Mouse (Mus musculus) small intestine, adult 2 months (tissue): ENCODE results near the gene Abcc9. TPM values are rescaled to one million over a fixed set of nuclear protein-coding genes. Genes with fewer than 3 reads are reported as not detected.
A peak's percentile ranks its signal among the peaks of the same experiment; 100 is the strongest.

Experiments used
- H3K27ac ChIP-seq: fragments of 200-500 bp; 2 replicates; pipeline ENCODE4 v1.5.1; 2012; ENCODE audit warnings: low read depth, low read length, control low read depth, inconsistent platforms; ENCODE audit not compliant: insufficient read depth
- H3K27me3 ChIP-seq: fragments of 200-500 bp; 2 replicates; pipeline ENCODE4 v1.6.1; 2012; ENCODE audit warnings: mild to moderate bottlenecking, moderate library complexity, low read length, inconsistent platforms; ENCODE audit not compliant: control insufficient read depth, insufficient read depth
- H3K36me3 ChIP-seq: fragments of 200-500 bp; 2 replicates; pipeline ENCODE4 v1.6.1; 2012; ENCODE audit warnings: mild to moderate bottlenecking, low read length, control low read depth, inconsistent platforms; ENCODE audit not compliant: control insufficient read depth, insufficient read depth
- H3K4me1 ChIP-seq: fragments of 200-500 bp; 2 replicates; pipeline ENCODE4 v1.6.1; 2012; ENCODE audit warnings: low read length, inconsistent platforms, mixed read lengths; ENCODE audit not compliant: control insufficient read depth, insufficient read depth, insufficient read length
- H3K4me3 ChIP-seq: fragments of 200-500 bp; 2 replicates; pipeline ENCODE4 v1.5.1; 2012; ENCODE audit warnings: low read depth, mild to moderate bottlenecking, control low read depth, inconsistent platforms, low read length, moderate library complexity
- CTCF ChIP-seq: fragments of 200-500 bp; IDR thresholded peaks from 2 replicates; pipeline ENCODE4 v1.5.1; 2012; ENCODE audit warnings: low read depth, mild to moderate bottlenecking, control low read depth, inconsistent platforms, low read length, moderate library complexity, mixed read lengths; ENCODE audit not compliant: insufficient replicate concordance, insufficient read length; ENCODE audit errors: extremely low read depth
- POLR2A ChIP-seq: fragments of 200-500 bp; IDR thresholded peaks from 2 replicates; pipeline ENCODE4 v1.6.1; 2012; ENCODE audit warnings: low read depth, mild to moderate bottlenecking, control low read depth, inconsistent platforms, low read length, moderate library complexity
- WGBS: fragments of 180-500 bp; shearing (Covaris S2); methylation state at CpG from one replicate; pipeline ENCODE4 v1.1.7; 2018; 5-methylcytosine and 5-hydroxymethylcytosine counted together
- polyA plus RNA-seq: library from polyadenylated mRNA; depleted of rRNA; stranded (reverse); fragments of >200 nt; gene quantifications from 2 replicates; pipeline ENCODE4 v1.2.3, GENCODE M21; 2012

Abcc9 gene
- polyA plus RNA-seq, 1 experiment = 1.6 TPM

DNA sequence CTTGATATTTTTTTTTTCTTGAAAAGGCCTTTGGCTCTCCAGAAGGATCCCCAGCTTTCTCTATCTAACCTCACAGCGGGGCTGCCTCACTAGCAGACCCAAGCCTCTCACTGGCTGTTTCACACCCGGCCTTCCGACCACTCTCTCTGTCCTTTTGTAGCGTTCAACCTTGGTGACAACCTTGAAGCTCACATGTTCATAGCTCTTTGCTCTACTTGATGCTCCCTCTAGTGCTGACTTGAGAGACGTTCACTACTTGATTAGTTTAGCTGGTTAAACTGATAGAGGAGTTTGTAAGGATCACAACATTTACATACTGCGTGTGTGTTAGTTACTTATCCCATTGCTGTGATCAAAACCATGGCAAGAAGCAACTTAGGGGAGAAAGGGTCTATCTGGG is 18.5 kb upstream of the Abcc9 start:
- Histone ChIP-seq H3K36me3 (no peaks in the 10 kb centered on the region), H3K27me3 (no peaks in the 10 kb centered on the region), H3K4me1 (no peaks in the 10 kb centered on the region), H3K27ac (no peak overlapping the region), H3K4me3 (no peak overlapping the region)
- whole genome bisulfite sequencing = 68% methylated on average over 6 of the region's 6 CpGs
- TF ChIP-seq CTCF (no peak), POLR2A (no peak)

DNA sequence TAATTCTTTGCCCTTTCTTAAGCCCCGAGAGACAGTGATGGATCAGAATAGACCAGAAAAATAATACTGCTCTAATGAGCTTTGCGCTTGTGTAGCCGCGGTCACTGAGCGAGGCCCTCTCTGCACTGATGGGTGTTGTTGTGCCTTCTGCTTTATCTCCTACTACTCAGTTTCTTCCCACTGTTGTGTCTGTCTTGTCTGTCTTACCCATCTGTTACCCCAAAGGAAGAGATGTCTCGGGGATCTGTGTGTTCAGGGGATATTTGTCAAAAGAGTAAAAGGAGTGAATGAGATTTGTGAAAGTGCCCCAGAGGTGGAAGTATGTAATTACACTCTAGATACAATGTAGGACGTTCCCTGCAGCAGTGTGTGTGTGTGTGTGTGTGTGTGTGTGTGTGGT is 16.1 kb upstream of the Abcc9 start:
- no peak overlapping the region for H3K27ac ChIP-seq
- no peaks in the 10 kb centered on the region for H3K27me3 ChIP-seq
- H3K4me1 ChIP-seq = no peaks in the 10 kb centered on the region
- H3K36me3 ChIP-seq = no peaks in the 10 kb centered on the region
- no peak overlapping the region for H3K4me3 ChIP-seq
- TF ChIP-seq POLR2A (no peak), CTCF (no peak)
- WGBS = 78% methylated on average over 7 of the region's 7 CpGs

- H3K4me3 ChIP-seq = no peak overlapping the region
- H3K4me1 ChIP-seq = no peaks in the 10 kb centered on the region
- no peak overlapping the region for H3K27ac ChIP-seq
- H3K27me3 ChIP-seq = no peaks in the 10 kb centered on the region
- no peaks in the 10 kb centered on the region for H3K36me3 ChIP-seq
- TF ChIP-seq POLR2A (no peak), CTCF (no peak)
- WGBS = 24% methylated on average over 4 of the region's 4 CpGs
Observed at GRCm38 (mm10) chr6:142717186-142717585, 15.1 kb upstream of the Abcc9 start.

- H3K36me3 ChIP-seq = no peaks in the 10 kb centered on the region
- H3K27me3 ChIP-seq = no peaks in the 10 kb centered on the region
- H3K4me3 ChIP-seq = no peak overlapping the region
- TF ChIP-seq CTCF (no peak), POLR2A (no peak)
- 72% methylated on average over 8 of the region's 8 CpGs for WGBS
- no peaks in the 10 kb centered on the region for H3K4me1 ChIP-seq
- peak overlapping the region; percentile 2; the same call in 1 of the 2 replicates for H3K27ac ChIP-seq
Observed at GRCm38 (mm10) chr6:142715026-142715425, 12.9 kb upstream of the Abcc9 start.

DNA sequence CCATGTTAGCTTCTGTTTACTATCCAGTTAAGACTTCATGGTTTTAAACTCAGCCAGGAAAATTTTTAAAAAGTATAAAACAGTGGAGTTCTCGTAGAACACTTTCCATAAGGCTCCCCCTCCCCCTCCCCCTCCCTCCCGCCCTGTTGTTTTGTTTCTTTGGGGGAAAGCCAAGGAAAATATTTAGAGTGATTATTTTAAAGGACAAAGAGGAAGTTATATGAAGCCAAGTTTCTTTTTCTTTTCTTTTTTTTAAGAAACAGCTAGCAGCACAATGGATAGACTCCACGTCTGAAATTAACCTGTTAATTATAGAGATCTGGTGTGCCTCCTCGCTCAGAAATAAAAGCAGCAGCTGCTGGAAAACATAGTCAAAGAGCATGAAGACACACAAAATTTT is 9.0 kb upstream of the Abcc9 start:
- H3K4me1 ChIP-seq = no peaks in the 10 kb centered on the region
- whole genome bisulfite sequencing = 28% methylated on average over 4 of the region's 4 CpGs
- TF ChIP-seq POLR2A (no peak), CTCF (no peak)
- no peak overlapping the region for H3K27ac ChIP-seq
- H3K4me3 ChIP-seq = no peak overlapping the region
- H3K36me3 ChIP-seq = no peaks in the 10 kb centered on the region
- no peaks in the 10 kb centered on the region for H3K27me3 ChIP-seq

DNA sequence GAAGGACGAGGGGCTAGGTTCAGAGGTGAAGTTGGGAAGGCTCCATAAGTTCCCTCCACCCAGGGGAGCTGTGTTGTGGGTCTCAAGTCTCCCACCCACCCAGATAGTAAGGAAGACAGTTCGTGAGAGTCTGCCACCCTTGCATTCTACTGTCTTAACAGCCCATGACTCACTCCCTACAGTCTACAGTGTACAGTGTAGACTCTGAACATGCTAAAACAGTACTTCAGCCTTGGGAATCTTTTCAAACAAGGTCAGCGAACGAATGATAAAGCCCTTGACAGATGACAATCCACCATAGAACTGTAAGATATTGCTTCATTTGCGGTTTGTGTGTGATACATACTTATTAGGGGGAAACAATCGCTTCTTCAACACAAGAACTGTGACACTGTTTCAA is 8.6 kb upstream of the Abcc9 start:
- no peak overlapping the region for H3K27ac ChIP-seq
- H3K27me3 ChIP-seq = no peaks in the 10 kb centered on the region
- TF ChIP-seq POLR2A = no peak
- no peak for TF ChIP-seq CTCF
- H3K4me1 ChIP-seq = no peaks in the 10 kb centered on the region
- no peak overlapping the region for H3K4me3 ChIP-seq
- no peaks in the 10 kb centered on the region for H3K36me3 ChIP-seq
- 58% methylated on average over 6 of the region's 6 CpGs for WGBS

DNA sequence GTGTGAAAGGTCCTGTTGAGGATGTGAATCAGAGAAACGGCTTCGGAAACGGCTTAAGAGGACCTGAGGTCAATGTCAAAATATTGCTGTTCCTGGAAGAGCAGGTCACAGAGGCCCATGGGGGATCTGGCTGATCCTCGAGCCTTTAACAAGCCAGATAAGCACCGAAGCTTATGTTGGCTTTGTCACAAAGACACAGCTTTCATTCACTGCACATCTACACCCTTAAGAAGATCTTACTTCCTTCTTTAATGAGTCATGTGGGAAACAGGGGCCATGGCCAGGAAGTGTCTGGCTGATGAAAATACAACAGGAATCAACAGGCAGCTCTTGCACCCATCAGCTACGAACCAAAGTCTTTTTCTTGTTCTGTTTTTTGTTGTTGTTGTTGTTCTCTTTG is 6.3 kb upstream of the Abcc9 start:
- TF ChIP-seq POLR2A (no peak), CTCF (no peak)
- Histone ChIP-seq H3K4me1 (no peaks in the 10 kb centered on the region), H3K27me3 (no peaks in the 10 kb centered on the region), H3K4me3 (no peak overlapping the region), H3K36me3 (no peaks in the 10 kb centered on the region), H3K27ac (no peak overlapping the region)
- WGBS = 71% methylated on average over 6 of the region's 6 CpGs

GRCm38 (mm10) chr6:142706688-142707087 is 4.6 kb upstream of the Abcc9 start:
- no peaks in the 10 kb centered on the region for H3K36me3 ChIP-seq
- 72% methylated on average over 3 of the region's 3 CpGs for WGBS
- no peaks in the 10 kb centered on the region for H3K4me1 ChIP-seq
- peaks cover 8% of the 10 kb centered on the region; the same call in 1 of the 2 replicates for H3K27me3 ChIP-seq
- H3K27ac ChIP-seq = no peak overlapping the region
- H3K4me3 ChIP-seq = no peak overlapping the region
- peak; percentile 38; the same call in 1 of the 2 replicates for TF ChIP-seq CTCF
- no peak for TF ChIP-seq POLR2A
